Mouse (Mus musculus): ENCODE measurements around the gene Rhbdf2. TPM values are rescaled to one million over a fixed set of nuclear protein-coding genes. Genes with fewer than 3 reads are reported as not detected.

The Rhbdf2 gene
- polyA plus RNA-seq, 1 experiment from 2014 or later, result 1.7 TPM

GRCm38 (mm10) chr11:116603339-116603738 lies 23.5 kb downstream of the Rhbdf2 start:
- Histone ChIP-seq H3K4me2 (ENCODE audit: low read length) (no peak overlapping the region), H3K27me3 (replicated peaks; ENCODE audit: control insufficient read depth, insufficient read depth, low read length) (no peaks in the 10 kb centered on the region), H3K36me3 (ENCODE audit: control insufficient read depth, insufficient read depth, low read length) (no peaks in the 10 kb centered on the region), H3K9me3 (ENCODE audit: control insufficient read depth, low read length) (no peaks in the 10 kb centered on the region), H3K9ac (ENCODE audit: low read depth, low read length) (no peak overlapping the region), H3K4me3 (ENCODE audit: low read length) (no peak overlapping the region), H3K4me1 (ENCODE audit: control insufficient read depth, insufficient read depth, low read depth, low read length) (no peaks in the 10 kb centered on the region), H3K27ac (ENCODE audit: low read depth, low read length) (no peak overlapping the region)
- ATAC-seq, result no peak
- WGBS, result 91% methylated on average over 10 of the region's 10 CpGs

GRCm38 (mm10) chr11:116602043-116602442 lies 24.8 kb downstream of the Rhbdf2 start:
- Histone ChIP-seq H3K27ac (ENCODE audit: low read depth, low read length) (no peak overlapping the region), H3K36me3 (ENCODE audit: control insufficient read depth, insufficient read depth, low read length) (no peaks in the 10 kb centered on the region), H3K4me2 (ENCODE audit: low read length) (no peak overlapping the region), H3K4me1 (ENCODE audit: control insufficient read depth, insufficient read depth, low read depth, low read length) (no peaks in the 10 kb centered on the region), H3K9me3 (ENCODE audit: control insufficient read depth, low read length) (no peaks in the 10 kb centered on the region), H3K27me3 (replicated peaks; ENCODE audit: control insufficient read depth, insufficient read depth, low read length) (no peaks in the 10 kb centered on the region), H3K9ac (ENCODE audit: low read depth, low read length) (no peak overlapping the region), H3K4me3 (ENCODE audit: low read length) (no peak overlapping the region)
- 84% methylated on average over 7 of the region's 8 CpGs for WGBS
- ATAC-seq, result no peak

GRCm38 (mm10) chr11:116601166-116601565 lies 25.7 kb downstream of the Rhbdf2 start:
- Histone ChIP-seq H3K27me3 (replicated peaks; ENCODE audit: control insufficient read depth, insufficient read depth, low read length) (no peaks in the 10 kb centered on the region), H3K4me1 (ENCODE audit: control insufficient read depth, insufficient read depth, low read depth, low read length) (no peaks in the 10 kb centered on the region), H3K9me3 (ENCODE audit: control insufficient read depth, low read length) (no peaks in the 10 kb centered on the region), H3K9ac (ENCODE audit: low read depth, low read length) (no peak overlapping the region), H3K4me2 (ENCODE audit: low read length) (no peak overlapping the region), H3K27ac (ENCODE audit: low read depth, low read length) (no peak overlapping the region), H3K36me3 (ENCODE audit: control insufficient read depth, insufficient read depth, low read length) (no peaks in the 10 kb centered on the region), H3K4me3 (ENCODE audit: low read length) (no peak overlapping the region)
- WGBS, result 94% methylated on average over 8 of the region's 8 CpGs
- no peak for ATAC-seq

- Histone ChIP-seq H3K27ac (ENCODE audit: low read depth, low read length) (no peak overlapping the region), H3K9ac (ENCODE audit: low read depth, low read length) (no peak overlapping the region), H3K27me3 (replicated peaks; ENCODE audit: control insufficient read depth, insufficient read depth, low read length) (no peaks in the 10 kb centered on the region), H3K4me1 (ENCODE audit: control insufficient read depth, insufficient read depth, low read depth, low read length) (no peaks in the 10 kb centered on the region), H3K36me3 (ENCODE audit: control insufficient read depth, insufficient read depth, low read length) (no peaks in the 10 kb centered on the region), H3K9me3 (ENCODE audit: control insufficient read depth, low read length) (no peaks in the 10 kb centered on the region), H3K4me2 (ENCODE audit: low read length) (no peak overlapping the region), H3K4me3 (ENCODE audit: low read length) (no peak overlapping the region)
- ATAC-seq, result no peak
- WGBS, result 86% methylated on average over 15 of the region's 15 CpGs
Observed at GRCm38 (mm10) chr11:116599230-116599629, 27.6 kb downstream of the Rhbdf2 start.

- Histone ChIP-seq H3K9ac (ENCODE audit: low read depth, low read length) (no peak overlapping the region), H3K27me3 (replicated peaks; ENCODE audit: control insufficient read depth, insufficient read depth, low read length) (no peaks in the 10 kb centered on the region), H3K4me1 (ENCODE audit: control insufficient read depth, insufficient read depth, low read depth, low read length) (no peaks in the 10 kb centered on the region), H3K9me3 (ENCODE audit: control insufficient read depth, low read length) (no peaks in the 10 kb centered on the region), H3K36me3 (ENCODE audit: control insufficient read depth, insufficient read depth, low read length) (no peaks in the 10 kb centered on the region), H3K4me3 (ENCODE audit: low read length) (no peak overlapping the region), H3K4me2 (ENCODE audit: low read length) (no peak overlapping the region), H3K27ac (ENCODE audit: low read depth, low read length) (no peak overlapping the region)
- 66% methylated on average over 8 of the region's 8 CpGs for WGBS
- ATAC-seq, result no peak
Observed at GRCm38 (mm10) chr11:116598193-116598592, 28.6 kb downstream of the Rhbdf2 start.

- no peaks in the 10 kb centered on the region for H3K27me3 ChIP-seq (replicated peaks; ENCODE audit: control insufficient read depth, insufficient read depth, low read length)
- no peaks in the 10 kb centered on the region for H3K9me3 ChIP-seq (ENCODE audit: control insufficient read depth, low read length)
- no peak overlapping the region for H3K9ac ChIP-seq (ENCODE audit: low read depth, low read length)
- H3K36me3 ChIP-seq (ENCODE audit: control insufficient read depth, insufficient read depth, low read length), result no peaks in the 10 kb centered on the region
- H3K4me1 ChIP-seq (ENCODE audit: control insufficient read depth, insufficient read depth, low read depth, low read length), result peaks cover 5% of the 10 kb centered on the region
- H3K27ac ChIP-seq (ENCODE audit: low read depth, low read length), result no peak overlapping the region
- ATAC-seq, result no peak
- 88% methylated on average over 19 of the region's 19 CpGs for WGBS
- no peak overlapping the region for H3K4me3 ChIP-seq (ENCODE audit: low read length)
- H3K4me2 ChIP-seq (ENCODE audit: low read length), result no peak overlapping the region
Observed at GRCm38 (mm10) chr11:116596766-116597165, 30.1 kb downstream of the Rhbdf2 start.

GRCm38 (mm10) chr11:116593345-116593744 lies 33.5 kb downstream of the Rhbdf2 start:
- Histone ChIP-seq H3K36me3 (ENCODE audit: control insufficient read depth, insufficient read depth, low read length) (no peaks in the 10 kb centered on the region), H3K4me3 (ENCODE audit: low read length) (no peak overlapping the region), H3K4me2 (ENCODE audit: low read length) (no peak overlapping the region), H3K9ac (ENCODE audit: low read depth, low read length) (no peak overlapping the region), H3K27me3 (replicated peaks; ENCODE audit: control insufficient read depth, insufficient read depth, low read length) (no peaks in the 10 kb centered on the region), H3K9me3 (ENCODE audit: control insufficient read depth, low read length) (no peaks in the 10 kb centered on the region), H3K27ac (ENCODE audit: low read depth, low read length) (no peak overlapping the region), H3K4me1 (ENCODE audit: control insufficient read depth, insufficient read depth, low read depth, low read length) (peaks cover 11% of the 10 kb centered on the region)
- 46% methylated on average over 4 of the region's 4 CpGs for WGBS
- ATAC-seq, result no peak

GRCm38 (mm10) chr11:116592428-116592827 lies 34.4 kb downstream of the Rhbdf2 start:
- no peak overlapping the region for H3K4me3 ChIP-seq (ENCODE audit: low read length)
- H3K4me2 ChIP-seq (ENCODE audit: low read length), result no peak overlapping the region
- H3K36me3 ChIP-seq (ENCODE audit: control insufficient read depth, insufficient read depth, low read length), result no peaks in the 10 kb centered on the region
- no peak overlapping the region for H3K9ac ChIP-seq (ENCODE audit: low read depth, low read length)
- H3K4me1 ChIP-seq (ENCODE audit: control insufficient read depth, insufficient read depth, low read depth, low read length), result peaks cover 11% of the 10 kb centered on the region
- H3K27me3 ChIP-seq (replicated peaks; ENCODE audit: control insufficient read depth, insufficient read depth, low read length), result no peaks in the 10 kb centered on the region
- ATAC-seq, result peak; percentile 82
- H3K27ac ChIP-seq (ENCODE audit: low read depth, low read length), result peak overlapping the region; percentile 46
- no peaks in the 10 kb centered on the region for H3K9me3 ChIP-seq (ENCODE audit: control insufficient read depth, low read length)

- no peak for ATAC-seq
- H3K27me3 ChIP-seq (replicated peaks; ENCODE audit: control insufficient read depth, insufficient read depth, low read length), result no peaks in the 10 kb centered on the region
- no peaks in the 10 kb centered on the region for H3K36me3 ChIP-seq (ENCODE audit: control insufficient read depth, insufficient read depth, low read length)
- no peak overlapping the region for H3K4me3 ChIP-seq (ENCODE audit: low read length)
- no peaks in the 10 kb centered on the region for H3K9me3 ChIP-seq (ENCODE audit: control insufficient read depth, low read length)
- 77% methylated on average over 4 of the region's 4 CpGs for WGBS
- H3K4me1 ChIP-seq (ENCODE audit: control insufficient read depth, insufficient read depth, low read depth, low read length), result peaks cover 15% of the 10 kb centered on the region
- no peak overlapping the region for H3K4me2 ChIP-seq (ENCODE audit: low read length)
- H3K9ac ChIP-seq (ENCODE audit: low read depth, low read length), result no peak overlapping the region
- H3K27ac ChIP-seq (ENCODE audit: low read depth, low read length), result no peak overlapping the region
Observed at GRCm38 (mm10) chr11:116591621-116592020, 35.2 kb downstream of the Rhbdf2 start.

GRCm38 (mm10) chr11:116589574-116589973 lies 37.2 kb downstream of the Rhbdf2 start:
- 49% methylated on average over 8 of the region's 8 CpGs for WGBS
- peaks cover 15% of the 10 kb centered on the region for H3K4me1 ChIP-seq (ENCODE audit: control insufficient read depth, insufficient read depth, low read depth, low read length)
- no peak for ATAC-seq
- no peak overlapping the region for H3K4me3 ChIP-seq (ENCODE audit: low read length)
- H3K9ac ChIP-seq (ENCODE audit: low read depth, low read length), result peak overlapping the region; percentile 53
- H3K36me3 ChIP-seq (ENCODE audit: control insufficient read depth, insufficient read depth, low read length), result no peaks in the 10 kb centered on the region
- no peaks in the 10 kb centered on the region for H3K9me3 ChIP-seq (ENCODE audit: control insufficient read depth, low read length)
- no peaks in the 10 kb centered on the region for H3K27me3 ChIP-seq (replicated peaks; ENCODE audit: control insufficient read depth, insufficient read depth, low read length)
- H3K4me2 ChIP-seq (ENCODE audit: low read length), result peak overlapping the region; percentile 34
- no peak overlapping the region; the same call in 1 of the 2 replicates for H3K27ac ChIP-seq (ENCODE audit: low read depth, low read length)
